Mouse (Mus musculus) C2C12 (cell line): Measurements from ENCODE around the gene Kcnq5.

Source experiments
- CEBPB ChIP-seq: IDR thresholded peaks from one replicate; pipeline ENCODE4 v1.6.1; 2011; ENCODE audit warnings: low read depth, mild to moderate bottlenecking, control low read depth, moderate library complexity
- CTCF ChIP-seq: IDR thresholded peaks from one replicate; pipeline ENCODE4 v1.5.1; 2011; ENCODE audit not compliant: control insufficient read depth, insufficient read depth, insufficient read length
- FOSL1 ChIP-seq: IDR thresholded peaks from one replicate; pipeline ENCODE4 v1.8.0; 2011; ENCODE audit warnings: mild to moderate bottlenecking, low read length; ENCODE audit not compliant: poor library complexity, insufficient read depth, severe bottlenecking
- MAX ChIP-seq: IDR thresholded peaks from one replicate; pipeline ENCODE4 v1.6.1; 2011; ENCODE audit warnings: mild to moderate bottlenecking, control low read depth
- MYOD1 ChIP-seq: IDR thresholded peaks from one replicate; pipeline ENCODE4 v1.6.1; 2011; ENCODE audit warnings: low read depth; ENCODE audit not compliant: control insufficient read depth, insufficient read length
- MYOG ChIP-seq: IDR thresholded peaks from one replicate; pipeline ENCODE4 v1.6.1; 2011; ENCODE audit not compliant: control insufficient read depth, insufficient read length; ENCODE audit errors: extremely low read depth
- USF1 ChIP-seq: IDR thresholded peaks from one replicate; pipeline ENCODE4 v1.6.1; 2011; ENCODE audit warnings: low read depth, mild to moderate bottlenecking, control low read depth, moderate library complexity

- no peak for TF ChIP-seq CTCF
- no peak for TF ChIP-seq MAX
- TF ChIP-seq FOSL1, result no peak
- TF ChIP-seq USF1, result no peak
- no peak for TF ChIP-seq MYOG
- no peak for TF ChIP-seq CEBPB
- no peak for TF ChIP-seq MYOD1
Observed at GRCm38 (mm10) chr1:21959648-21960285, 2.0 kb downstream of the Kcnq5 start.
